Mouse (Mus musculus) kidney, adult 2 months (tissue): ENCODE results near the gene Smad5.

Experiments
- CTCF ChIP-seq: fragments of 200-500 bp; conservative IDR thresholded peaks from 2 replicates; pipeline ENCODE4 v1.5.1; 2011; ENCODE audit warnings: low read depth, mild to moderate bottlenecking, control low read depth, low read length, moderate library complexity, mixed read lengths; ENCODE audit not compliant: insufficient read depth, insufficient read length
- POLR2A ChIP-seq: fragments of 200-500 bp; IDR thresholded peaks from one replicate; pipeline ENCODE4 v1.6.1; 2011; ENCODE audit warnings: low read depth, low read length, control low read depth

GRCm38 (mm10) chr13:56664256-56665170 lies 38.3 kb upstream of the Smad5 start:
- TF ChIP-seq CTCF (no peak), POLR2A (no peak)
